Mouse (Mus musculus) activated CD4-positive, CD25-positive, alpha-beta regulatory T cell, adult 4 months (primary cell): ENCODE data around the gene Fbxl8. TPM values are rescaled to one million over a fixed set of nuclear protein-coding genes. Genes with fewer than 3 reads are reported as not detected.

Source experiments
- ATAC-seq: one replicate; pipeline ENCODE4 v1.8.0; 2017
- polyA plus RNA-seq, 2 experiments: library from polyadenylated mRNA; unstranded; fragments of 100-300 nt; shearing (Covaris generic); gene quantifications; one replicate each; pipeline ENCODE4 v1.2.1; 2017

The Fbxl8 gene
- polyA plus RNA-seq, 2 experiments from 2014 or later: 17.7 to 24.2 TPM

DNA sequence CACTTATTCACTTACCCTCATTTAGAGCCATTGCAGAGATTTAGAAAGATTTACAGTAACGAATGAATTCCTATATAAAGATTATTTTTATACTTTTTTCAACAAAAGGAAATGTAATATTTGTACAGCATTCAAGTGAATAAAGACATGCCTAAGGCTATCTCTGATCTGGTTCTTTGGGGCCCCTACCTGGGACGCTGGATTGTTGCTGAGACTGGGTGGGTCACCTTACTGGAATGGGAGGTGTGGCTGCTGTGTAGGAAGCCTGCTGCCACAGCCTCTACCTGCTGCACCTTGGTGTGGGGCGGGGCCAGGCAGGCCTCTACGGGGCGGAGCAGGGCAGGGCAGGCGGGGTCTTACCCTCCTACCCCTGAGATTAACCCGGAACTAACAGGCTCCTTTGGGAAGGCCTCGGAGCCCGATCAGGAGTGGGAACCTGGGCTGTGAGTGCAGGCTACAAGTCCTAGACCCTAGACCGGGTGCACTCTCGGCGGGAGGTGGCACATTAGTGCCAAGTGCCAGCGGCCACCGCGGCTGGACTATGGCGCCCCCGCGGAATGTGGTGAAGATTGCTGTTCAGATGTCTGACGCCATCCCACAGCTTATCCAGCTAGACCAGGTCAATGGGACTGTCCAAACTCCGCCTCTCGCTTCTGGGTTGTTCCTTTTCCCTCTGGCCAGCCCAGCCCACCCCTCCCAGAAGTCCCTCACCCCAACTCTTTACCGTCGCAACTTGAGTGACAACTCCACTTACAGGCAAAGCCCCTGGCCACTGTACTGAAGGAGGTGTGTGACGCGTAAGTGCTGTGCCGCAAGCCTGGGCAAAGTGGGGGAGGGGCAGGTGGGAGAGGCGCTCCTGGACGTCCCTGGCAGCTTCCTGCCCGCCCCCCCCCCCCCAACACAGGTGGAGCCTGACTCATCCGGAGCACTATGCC lies 41.0 kb downstream of the Fbxl8 start, which contains the start of gene Elmo3:
Gene Elmo3 (plus strand): TSS at position 391 of the 935 bp plus-strand sequence.
- peak; percentile 59 for ATAC-seq

DNA sequence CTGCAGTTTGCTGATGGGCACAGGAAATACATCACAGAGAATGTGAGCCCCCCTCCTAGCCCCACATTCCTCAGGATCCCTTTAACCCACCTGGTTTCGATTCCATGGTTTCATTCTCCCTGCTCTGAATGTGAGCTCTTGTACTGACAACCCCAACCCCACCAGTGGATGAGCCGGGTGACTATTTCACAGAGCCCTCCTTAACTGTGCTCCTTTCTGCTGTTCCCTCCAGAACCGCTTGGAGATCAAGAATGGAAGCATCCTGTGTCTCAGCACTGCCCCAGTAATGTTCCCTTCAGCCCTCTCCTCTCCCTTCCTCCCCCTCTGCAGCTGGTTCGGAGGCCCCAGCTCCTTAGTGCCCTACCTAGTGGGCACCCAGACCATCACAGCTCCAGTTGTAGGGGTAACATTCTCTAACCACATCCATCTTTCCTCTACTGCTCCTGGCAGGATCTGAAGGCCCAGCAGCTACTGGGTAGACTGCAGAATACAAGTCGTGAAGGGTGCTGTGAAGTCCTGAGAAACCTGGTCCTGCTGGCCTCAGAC lies 41.8 kb downstream of the Fbxl8 start:
- ATAC-seq: no peak

DNA sequence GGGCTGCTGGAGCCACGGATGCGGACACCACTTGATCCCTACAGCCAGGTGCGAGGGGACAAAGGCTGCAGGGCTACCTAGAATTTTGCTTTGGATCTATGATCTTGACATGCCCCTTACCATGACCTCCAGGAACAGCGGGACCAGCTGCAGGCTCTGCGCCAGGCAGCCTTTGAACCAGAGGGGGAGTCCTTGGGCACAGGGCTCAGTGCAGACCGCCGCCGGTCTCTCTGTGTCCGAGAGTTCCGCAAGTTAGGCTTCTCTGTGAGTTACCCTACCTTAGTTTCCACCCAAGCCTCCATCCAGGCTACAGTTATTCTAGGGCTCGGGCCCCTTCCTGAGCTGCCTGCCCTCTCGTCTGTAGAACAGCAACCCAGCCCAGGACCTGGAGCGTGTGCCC lies 43.2 kb downstream of the Fbxl8 start:
- no peak for ATAC-seq

DNA sequence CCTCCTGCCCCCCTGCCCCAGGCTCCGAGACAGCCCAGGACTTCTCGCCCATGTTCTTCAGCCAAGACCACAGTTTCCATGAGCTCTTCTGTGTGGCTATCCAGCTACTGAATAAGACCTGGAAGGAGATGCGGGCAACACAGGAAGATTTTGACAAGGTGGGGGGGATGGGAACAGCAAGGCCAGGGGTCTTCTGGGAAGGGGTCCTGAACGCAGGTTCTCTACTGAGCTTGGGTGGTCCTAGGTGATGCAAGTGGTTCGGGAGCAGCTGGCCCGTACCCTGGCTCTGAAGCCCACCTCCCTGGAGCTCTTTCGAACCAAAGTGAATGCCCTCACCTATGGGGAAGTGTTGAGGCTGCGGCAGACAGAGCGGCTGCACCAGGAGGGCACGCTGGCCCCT lies 44.0 kb downstream of the Fbxl8 start:
- no peak for ATAC-seq

DNA sequence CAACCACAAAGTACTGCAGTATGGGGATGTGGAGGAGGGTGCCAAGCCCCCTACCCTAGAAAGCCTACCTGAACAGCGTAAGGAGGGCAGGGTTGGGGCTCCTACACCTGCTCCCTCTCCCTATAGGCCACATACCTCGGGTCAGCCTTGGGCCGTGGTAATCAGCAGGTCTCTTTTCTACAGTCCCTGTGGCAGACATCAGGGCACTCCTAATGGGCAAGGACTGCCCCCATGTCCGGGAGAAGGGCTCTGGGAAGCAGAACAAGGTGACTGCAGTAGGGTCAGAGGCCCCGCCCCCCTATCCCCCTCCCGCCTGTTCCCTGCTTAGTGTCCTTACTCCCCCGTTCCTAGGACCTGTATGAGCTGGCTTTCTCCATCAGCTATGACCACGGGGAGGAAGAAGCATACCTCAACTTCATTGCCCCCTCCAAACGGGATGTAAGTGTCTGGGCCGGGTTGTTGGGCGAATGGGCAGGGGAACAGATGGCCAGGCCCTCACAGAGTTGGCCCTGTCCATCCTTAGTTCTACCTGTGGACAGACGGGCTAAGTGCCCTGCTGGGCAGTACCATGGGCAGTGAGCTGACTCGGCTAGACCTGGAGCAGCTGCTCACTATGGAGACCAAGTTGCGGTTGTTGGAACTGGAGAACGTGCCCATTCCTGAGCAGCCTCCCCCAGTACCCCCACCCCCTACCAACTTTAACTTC lies 44.8 kb downstream of the Fbxl8 start:
- no peak for ATAC-seq

DNA sequence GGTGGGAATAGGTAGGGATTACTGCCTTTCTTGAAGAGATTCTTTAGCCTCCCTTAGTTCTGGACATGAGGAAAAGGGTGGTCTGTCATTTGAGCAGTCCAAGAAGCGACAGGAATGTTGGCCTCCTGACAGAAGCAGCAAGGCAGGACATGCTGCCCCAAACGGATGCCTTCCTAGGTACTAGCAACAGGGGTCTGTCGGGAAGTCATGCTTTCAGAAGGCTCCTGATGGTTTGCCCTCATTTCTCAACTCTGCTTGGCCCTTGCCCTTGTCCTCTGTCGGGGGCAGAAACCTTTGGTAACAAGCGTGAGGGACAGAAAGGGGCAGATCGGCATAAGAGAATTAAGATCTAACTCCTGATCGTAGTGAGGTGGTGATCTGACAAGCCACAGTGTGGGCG lies 45.7 kb downstream of the Fbxl8 start:
- ATAC-seq: no peak

DNA sequence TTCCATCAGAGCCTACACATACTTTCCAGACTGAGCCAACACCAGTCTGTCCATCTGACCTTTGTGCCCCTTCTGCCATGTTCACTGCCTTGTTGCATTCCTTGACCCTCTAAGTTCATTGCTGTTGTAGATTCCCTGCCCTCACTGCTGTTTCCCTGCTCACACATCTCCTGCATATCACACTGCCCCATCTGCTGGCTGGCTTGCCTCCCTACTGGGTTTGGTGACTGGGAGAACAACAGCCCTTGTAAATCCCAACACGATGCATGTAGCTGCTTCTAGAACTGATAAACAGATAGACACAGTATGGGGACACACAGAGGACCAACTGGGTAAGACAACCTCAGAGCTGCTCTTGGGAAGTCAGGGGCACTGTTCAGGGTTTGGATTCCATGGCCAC lies 47.3 kb downstream of the Fbxl8 start:
- no peak for ATAC-seq

DNA sequence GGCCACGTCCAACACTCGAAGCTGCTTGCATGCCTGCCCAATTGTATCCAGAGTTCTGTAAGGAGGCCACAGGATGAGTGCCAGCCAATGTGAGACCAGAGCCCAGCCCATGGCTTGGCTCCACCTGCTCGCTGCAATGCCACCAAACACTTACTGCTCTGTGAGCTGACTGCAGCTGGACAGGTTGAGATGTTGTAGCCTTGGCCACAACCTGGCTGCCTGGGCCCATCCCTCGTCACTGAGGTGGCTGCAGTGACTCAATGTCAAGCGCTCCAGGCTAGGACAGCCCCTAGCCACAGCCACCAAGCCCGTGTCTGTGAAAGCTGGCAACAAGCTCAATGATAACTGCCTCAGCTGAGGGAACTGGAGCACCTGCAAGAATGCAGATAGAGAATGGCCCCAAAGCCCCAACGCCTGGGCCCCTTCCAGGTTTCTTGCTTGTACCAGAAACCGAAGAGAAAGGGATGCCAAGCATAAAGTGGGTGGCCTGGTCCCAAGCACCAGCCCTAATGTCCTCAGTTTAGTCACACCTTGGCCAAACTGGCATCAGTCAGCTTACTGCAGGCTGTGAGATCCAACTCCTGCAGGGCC lies 48.5 kb downstream of the Fbxl8 start:
- no peak for ATAC-seq

DNA sequence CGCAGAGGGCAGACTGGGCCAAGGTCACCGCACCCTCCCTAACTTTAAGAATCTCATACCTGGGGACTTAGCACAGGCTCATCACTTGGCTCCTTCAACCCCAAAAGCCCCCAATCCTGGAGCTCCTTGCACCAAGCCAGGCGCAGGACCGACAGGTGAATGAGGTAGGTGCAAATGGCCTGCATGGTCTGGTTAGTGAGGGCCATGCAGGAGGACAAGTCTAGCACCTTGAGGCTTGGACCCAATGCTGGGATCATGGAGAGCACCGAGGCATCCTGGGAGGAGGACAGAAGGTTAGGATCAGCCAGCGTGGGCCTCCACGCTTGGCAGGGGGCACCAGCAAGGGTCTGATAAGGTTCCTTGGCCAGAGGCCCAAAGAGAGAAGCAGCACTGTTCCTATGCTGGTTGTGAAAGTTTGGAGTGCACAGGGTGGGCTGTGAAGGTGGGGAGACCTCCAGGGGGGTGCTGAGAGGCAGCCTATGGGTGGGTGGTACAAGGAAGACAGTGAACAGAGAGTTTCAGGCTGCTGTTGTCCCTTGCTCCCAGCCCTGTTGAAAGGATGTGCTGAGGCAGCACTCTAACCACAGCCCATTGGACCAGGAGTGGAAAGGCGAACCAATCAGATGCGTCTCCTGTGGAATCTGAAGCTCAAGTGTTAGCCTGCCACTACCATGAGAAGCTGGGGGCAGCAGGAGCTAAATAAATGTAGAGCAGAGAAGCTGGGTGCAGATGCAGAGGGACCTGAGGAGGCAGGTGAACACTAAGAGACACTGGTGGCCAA lies 49.4 kb downstream of the Fbxl8 start:
- ATAC-seq: no peak

DNA sequence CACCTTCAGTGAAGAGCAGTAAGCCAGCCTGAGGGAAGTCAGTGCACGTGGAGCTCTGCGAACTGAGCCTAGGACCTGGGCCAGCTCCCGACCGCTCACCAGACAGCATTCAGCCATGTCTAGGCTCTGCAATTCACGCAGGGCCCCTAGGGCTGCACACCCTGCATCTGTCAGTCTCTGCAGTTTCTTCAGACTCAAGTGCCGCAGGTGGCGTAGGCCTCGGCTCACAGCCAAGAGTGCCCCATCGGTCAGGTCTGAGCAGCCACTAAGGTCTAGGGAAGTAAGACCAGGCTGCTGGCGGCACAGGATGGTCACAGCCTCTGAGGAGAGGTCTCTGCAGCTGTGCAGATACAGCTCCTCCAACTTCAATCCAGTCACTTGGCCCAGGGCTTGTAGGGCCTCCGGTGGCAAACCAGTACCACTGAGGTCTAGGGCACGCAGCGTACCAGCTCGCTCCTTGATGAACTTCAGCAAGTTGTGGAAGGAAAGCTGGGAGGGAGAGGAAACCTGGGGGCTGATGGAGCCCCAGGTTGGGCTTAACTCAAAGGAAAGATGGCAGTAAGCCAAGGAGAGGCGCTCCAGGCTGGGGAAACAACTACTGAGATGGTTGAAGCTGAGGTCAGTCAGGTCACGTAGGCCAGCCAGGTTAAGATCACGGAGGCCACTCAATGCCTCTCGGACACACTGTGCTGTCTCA lies 50.8 kb downstream of the Fbxl8 start:
- ATAC-seq: no peak

DNA sequence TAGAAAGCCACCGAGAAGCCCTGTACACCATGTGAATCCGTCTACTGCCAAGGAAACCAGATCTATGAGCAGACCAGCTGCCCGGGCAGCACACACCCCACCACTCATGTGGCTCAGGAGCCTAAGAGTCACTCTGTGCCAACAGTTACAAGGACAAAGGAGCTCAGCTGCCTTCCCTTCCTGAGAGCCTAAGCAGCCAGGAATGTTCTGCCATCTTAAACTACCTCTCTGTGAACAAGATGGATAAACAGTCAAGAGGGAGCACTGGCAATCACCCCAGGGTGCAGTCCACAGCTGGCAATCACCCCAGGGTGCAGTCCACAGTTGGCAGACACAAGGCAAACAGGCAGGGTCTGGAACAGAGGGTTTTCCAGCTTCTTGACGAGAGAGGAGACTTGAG lies 53.5 kb downstream of the Fbxl8 start:
- no peak for ATAC-seq

DNA sequence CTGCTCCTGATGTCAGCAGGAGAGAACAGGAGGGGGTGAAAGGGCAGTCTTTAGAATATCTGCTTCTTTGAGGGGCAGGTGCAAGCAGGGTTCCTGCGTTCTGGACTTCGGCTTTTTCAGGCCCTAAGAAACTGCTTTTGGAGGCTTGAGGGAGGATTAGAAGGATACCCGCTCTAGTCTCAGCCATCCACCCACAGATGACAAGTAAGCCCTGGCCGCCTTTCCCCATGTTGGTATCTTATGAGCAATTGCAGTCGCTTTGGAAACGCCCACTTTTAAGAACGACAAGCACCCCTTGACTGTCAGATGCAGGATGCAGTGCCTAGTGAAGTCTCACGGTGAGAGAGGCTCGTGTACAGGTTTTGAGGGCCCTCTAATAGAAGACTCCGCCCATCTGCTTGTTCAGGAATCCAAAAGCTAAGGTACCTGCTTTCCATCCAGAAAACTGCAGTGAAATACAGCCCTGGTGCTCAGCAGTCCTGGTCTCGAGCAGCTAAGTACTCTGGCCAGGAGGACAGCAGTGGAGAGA lies 54.3 kb downstream of the Fbxl8 start:
- no peak for ATAC-seq

Other genes starting within 250 kb of the Fbxl8 start
- not detected for gene Ces3a, start 216.0 kb upstream of the Fbxl8 start, polyA plus RNA-seq
- gene Ces3b, start 180.9 kb upstream of the Fbxl8 start, polyA plus RNA-seq: not detected
- not detected for gene Ces4a, start 132.8 kb upstream of the Fbxl8 start, polyA plus RNA-seq
- 10 to 100 TPM; 34.0 to 49.2 TPM for gene Cbfb, start 94.0 kb upstream of the Fbxl8 start, polyA plus RNA-seq
- 10 to 100 TPM; 12.0 to 17.4 TPM for gene D230025D16Rik, start 39.5 kb upstream of the Fbxl8 start, polyA plus RNA-seq
- under 1 TPM; 0.42 to 0.62 TPM for gene B3gnt9, start 9.5 kb upstream of the Fbxl8 start, polyA plus RNA-seq
- 10 to 100 TPM; 54.2 to 64.6 TPM for gene Tradd, start within 50 bp of the Fbxl8 start, polyA plus RNA-seq
- gene Hsf4, start 5.2 kb downstream of the Fbxl8 start, polyA plus RNA-seq: under 1 TPM; 0.31 to 0.37 TPM
- gene Nol3, start 11.5 kb downstream of the Fbxl8 start, polyA plus RNA-seq: not detected
- 1 to 10 TPM in 1 of 2 experiments, under 1 TPM in 1; 0.79 to 1.1 TPM for gene 4931428F04Rik, start 25.2 kb downstream of the Fbxl8 start, polyA plus RNA-seq
- 1 to 10 TPM in 1 of 2 experiments, under 1 TPM in 1; 0.54 to 2.0 TPM for gene Exoc3l, start 31.5 kb downstream of the Fbxl8 start, polyA plus RNA-seq
- gene E2f4, start 33.0 kb downstream of the Fbxl8 start, polyA plus RNA-seq: 10 to 100 TPM; 49.1 to 64.7 TPM
- 1 to 10 TPM; 6.6 to 7.4 TPM for gene Elmo3, start 41.0 kb downstream of the Fbxl8 start, polyA plus RNA-seq
- 1 to 10 TPM; 1.4 to 2.7 TPM for gene Lrrc29, start 61.6 kb downstream of the Fbxl8 start, polyA plus RNA-seq
- 100 to 1,000 TPM; 160 to 182 TPM for gene Tmem208, start 61.7 kb downstream of the Fbxl8 start, polyA plus RNA-seq
- gene Fhod1, start 83.3 kb downstream of the Fbxl8 start, polyA plus RNA-seq: 1 to 10 TPM; 2.9 to 3.1 TPM
- gene Slc9a5, start 84.2 kb downstream of the Fbxl8 start, polyA plus RNA-seq: under 1 TPM; 0.24 to 0.44 TPM
- under 1 TPM in 1 of 2 experiments, not detected in 1; 0.20 TPM for gene Plekhg4, start 108.6 kb downstream of the Fbxl8 start, polyA plus RNA-seq
- not detected for gene Kctd19, start 148.9 kb downstream of the Fbxl8 start, polyA plus RNA-seq
- gene Lrrc36, start 148.9 kb downstream of the Fbxl8 start, polyA plus RNA-seq: not detected
- under 1 TPM; 0.50 to 0.60 TPM for gene Tppp3, start 206.9 kb downstream of the Fbxl8 start, polyA plus RNA-seq
- gene Zdhhc1, start 232.3 kb downstream of the Fbxl8 start, polyA plus RNA-seq: under 1 TPM; 0.43 to 0.62 TPM